7 mouse cellular contexts compared by ENCODE assay signal in the genomic region with DNA sequence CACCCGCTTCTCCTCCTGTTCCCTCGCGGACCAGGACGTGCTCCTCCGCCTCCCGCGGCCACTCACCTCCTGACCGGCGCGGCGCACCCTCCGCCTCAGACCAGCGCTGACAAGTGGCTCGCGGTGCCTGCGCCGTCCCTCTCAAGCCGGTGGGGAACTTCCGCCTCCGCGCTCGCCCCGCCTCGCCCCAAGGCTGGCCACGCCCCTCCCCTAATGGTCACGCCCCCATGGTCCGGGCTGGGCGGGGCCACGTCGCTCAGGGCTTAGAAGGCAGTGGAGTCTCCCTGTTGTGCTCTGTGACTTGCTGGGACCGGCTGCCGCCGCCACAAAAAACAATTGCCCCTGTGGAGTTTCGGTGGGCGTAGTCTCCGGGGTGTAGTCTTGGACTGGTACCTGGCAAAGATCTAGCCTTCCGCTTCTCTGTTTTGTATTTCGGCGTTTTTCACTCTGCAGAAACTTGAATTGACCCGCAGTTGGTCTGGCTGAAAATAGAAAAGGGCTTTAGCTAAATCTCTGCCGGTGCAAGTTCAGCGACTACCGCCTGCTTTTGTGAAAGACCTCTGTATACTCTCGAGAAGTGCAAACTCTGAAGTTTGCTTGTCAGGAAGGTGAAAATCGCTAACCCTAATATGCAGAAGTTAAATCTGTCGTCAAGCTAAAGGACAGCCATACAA. TPM values are rescaled to one million over a fixed set of nuclear protein-coding genes. Genes with fewer than 3 reads are reported as not detected.
DNase-seq lines count a peak whose midpoint lies in the region; ATAC-seq lines count a peak whose summit lies in the region.

Gene Pdlim5 (minus strand): TSS at position 177 of the 674 bp plus-strand sequence.

- DNase-seq in adrenal gland, adult (ENCODE audit: inconsistent age in 2 of 2, low spot score in 1 of 2), result peak; percentile 97 to 99
- peak; percentile 96 for DNase-seq in embryo, embryonic 10.5 days (ENCODE audit: low spot score)
- peak; percentile 96 for DNase-seq in gastrocnemius, postnatal 25 days
- DNase-seq in left cerebral cortex, postnatal 25 days (ENCODE audit: low spot score in 2 of 2), result peak; percentile 79 to 81
- DNase-seq in midbrain, embryonic 10.5 days (ENCODE audit: low spot score), result peak; percentile 96
- peak; percentile 77 for DNase-seq in right cerebral cortex, postnatal 4 days

- H3K9me3 ChIP-seq in intestine, embryonic 15.5 days, result no peaks in the 10 kb centered on the region
- H3K9me3 ChIP-seq in midbrain, embryonic 10.5 days (replicated peaks), result no peaks in the 10 kb centered on the region

- no peaks in the 10 kb centered on the region for H3K36me3 ChIP-seq in intestine, embryonic 15.5 days
- H3K36me3 ChIP-seq in midbrain, embryonic 10.5 days, result no peaks in the 10 kb centered on the region

- H3K4me3 ChIP-seq in intestine, embryonic 15.5 days (replicated peaks), result peak within 1 kb of the TSS; percentile 62
- peak within 1 kb of the TSS; percentile 88 for H3K4me3 ChIP-seq in midbrain, embryonic 10.5 days

- ATAC-seq in intestine, embryonic 15.5 days, result peak; percentile 97

- peak within 1 kb of the TSS; percentile 83 for H3K9ac ChIP-seq in intestine, embryonic 15.5 days

- H3K4me1 ChIP-seq in intestine, embryonic 15.5 days (replicated peaks), result no peaks in the 10 kb centered on the region
- peaks cover 19% of the 10 kb centered on the region for H3K4me1 ChIP-seq in midbrain, embryonic 10.5 days

- no peaks in the 10 kb centered on the region for H3K27me3 ChIP-seq in intestine, embryonic 15.5 days (replicated peaks)
- H3K27me3 ChIP-seq in midbrain, embryonic 10.5 days (ENCODE audit: low read depth, poor library complexity, severe bottlenecking), result peaks cover 18% of the 10 kb centered on the region

- H3K27ac ChIP-seq in intestine, embryonic 15.5 days, result peak within 1 kb of the TSS; percentile 86
- peak within 1 kb of the TSS; percentile 87 for H3K27ac ChIP-seq in midbrain, embryonic 10.5 days (replicated peaks)

- H3K4me2 ChIP-seq in intestine, embryonic 15.5 days (replicated peaks), result peak within 1 kb of the TSS; percentile 77

- WGBS in intestine, embryonic 15.5 days, result under 1% methylated on average over 44 of the region's 46 CpGs
- under 1% methylated on average over 46 of the region's 46 CpGs for WGBS in midbrain, embryonic 10.5 days

- intact Hi-C loops in left cerebral cortex, postnatal 25 days (cut with DNase I), result no loop called here

RNA-seq across cellular contexts. Expression of gene Pdlim5, which starts in this region (rescaled TPM):
- total RNA-seq in gastrocnemius, postnatal 25 days (2021), result 100 to 1,000 TPM; 560 to 651 TPM
- 28.8 and 29.0 TPM in 2 replicates for polyA plus RNA-seq in intestine, embryonic 15.5 days (2015; fragmentation: Nextera tagmentation; extraction: Ambion mirVana)
- 10 to 100 TPM; 18.9 to 19.1 TPM for total RNA-seq in left cerebral cortex, postnatal 25 days (2021)
- 19.7 and 20.2 TPM in 2 replicates for polyA plus RNA-seq in midbrain, embryonic 10.5 days (2016; fragmentation: Nextera tagmentation; extraction: Ambion mirVana)

Comparison
In these comparisons a context has a peak if more than half of its experiments do, and no peak if none do; other contexts are left out.
1. Peak in every context shown above with its lines: DNase-seq, ATAC-seq, H3K4me3 ChIP-seq and H3K27ac ChIP-seq.
2. RNA of gene Pdlim5 (total RNA-seq): 560 to 651 TPM in gastrocnemius, postnatal 25 days; 18.9 to 19.1 TPM in left cerebral cortex, postnatal 25 days; every median in the first group is over 10 times any median in the second.